Mouse (Mus musculus): ENCODE data around the gene Gosr1.
"Not testable (repeated sequence)": the region's sequence is repeated elsewhere in the genome, so short reads cannot be mapped to it uniquely, and the experiment has no call there.

Gosr1 gene

DNA sequence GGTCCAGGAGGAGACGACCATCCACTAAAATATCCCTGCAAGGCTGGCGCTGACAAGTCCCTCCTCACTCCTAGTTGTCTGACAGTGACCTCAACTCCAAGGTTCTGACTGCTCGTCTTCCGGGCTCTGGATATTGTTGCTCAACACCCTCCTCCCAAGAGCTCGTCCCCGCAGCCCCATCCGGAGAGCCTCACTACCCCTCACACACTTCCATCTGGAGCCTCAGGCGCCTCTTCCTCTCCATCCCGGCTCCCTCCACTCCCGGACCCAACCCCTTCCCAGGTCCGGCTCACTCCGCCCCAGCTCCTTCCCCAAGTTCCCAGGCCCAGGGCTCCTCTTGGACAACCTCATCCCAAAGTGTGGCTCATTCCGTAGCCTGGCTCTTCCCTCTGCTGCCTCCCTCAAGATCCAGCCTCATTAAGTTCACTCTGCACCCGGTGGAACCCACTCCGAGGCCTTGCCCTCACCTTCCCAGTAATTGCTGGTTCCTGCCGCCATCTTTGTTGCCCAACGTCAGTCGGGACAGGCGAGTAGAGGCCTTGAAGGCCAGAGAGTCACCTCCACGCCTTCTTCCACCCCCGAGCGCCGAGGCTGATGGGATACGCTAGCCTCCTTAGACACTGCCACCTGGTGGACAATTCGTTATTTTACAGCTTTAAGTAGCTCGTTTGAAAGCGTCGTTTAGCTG is at the start of gene Gosr1:
Gosr1 (minus strand) TSS at position 527 of the 688 bp plus-strand sequence.
- peak; percentile 91 to 94 for DNase-seq (ENCODE audit: low spot score in 2 of 2)

DNA sequence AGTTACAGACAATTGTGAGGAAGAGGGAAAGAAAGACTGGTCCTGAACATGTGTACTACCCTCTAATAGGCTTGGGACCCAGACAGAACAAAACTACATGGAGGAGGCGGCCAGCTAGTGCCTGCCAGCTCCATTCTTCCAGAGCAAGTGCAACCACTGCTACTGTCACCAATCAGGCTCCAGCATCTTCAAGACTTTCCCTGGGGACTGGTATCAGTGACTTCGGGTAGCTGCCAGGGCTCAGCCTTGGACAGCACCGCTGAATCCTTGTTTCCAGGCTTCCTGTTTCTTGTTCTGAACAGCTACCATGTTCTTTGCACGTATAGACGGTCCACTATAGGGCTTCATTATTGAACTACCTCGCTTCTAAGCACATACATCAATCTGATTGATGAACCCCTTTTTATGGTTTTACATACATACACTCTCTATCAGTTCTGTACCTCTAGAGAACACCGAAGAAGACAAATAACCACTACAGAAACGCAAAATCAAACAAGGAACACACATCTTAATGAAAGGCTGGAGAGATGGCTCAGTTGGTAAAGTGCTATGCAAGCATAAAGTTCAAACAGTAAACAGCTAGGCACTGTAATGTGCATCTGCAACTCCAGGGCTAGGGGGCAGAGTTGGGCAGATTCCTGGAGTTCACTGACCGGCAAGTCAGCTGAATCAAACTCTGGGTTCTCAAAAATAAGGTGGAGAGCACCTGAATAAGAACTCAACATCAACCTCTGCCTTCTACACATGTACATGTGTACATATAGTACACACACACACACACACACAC is 47.5 kb upstream of the Gosr1 start:
- DNase-seq (ENCODE audit: low spot score in 2 of 2): no peak

DNA sequence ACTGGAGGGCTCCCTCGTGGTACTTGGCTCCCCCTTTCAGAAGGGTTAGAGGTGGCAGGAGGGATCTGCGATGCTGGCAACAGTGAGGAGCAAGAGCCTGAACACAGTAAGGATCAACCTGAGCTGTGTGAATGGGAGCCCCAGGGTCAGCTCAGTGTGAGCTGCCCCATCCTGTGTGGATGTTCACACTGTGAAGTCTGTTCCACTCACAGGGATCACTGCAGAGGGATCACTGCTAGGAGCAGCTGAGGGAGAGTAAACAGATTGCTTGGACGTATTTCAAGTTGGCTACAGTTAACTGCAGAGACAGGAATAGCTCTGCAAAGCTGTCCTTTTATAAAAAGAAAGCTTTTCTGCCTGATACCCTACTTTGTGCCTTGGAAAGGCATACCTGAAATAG is 46.1 kb upstream of the Gosr1 start:
- DNase-seq (ENCODE audit: low spot score in 2 of 2): no peak

DNA sequence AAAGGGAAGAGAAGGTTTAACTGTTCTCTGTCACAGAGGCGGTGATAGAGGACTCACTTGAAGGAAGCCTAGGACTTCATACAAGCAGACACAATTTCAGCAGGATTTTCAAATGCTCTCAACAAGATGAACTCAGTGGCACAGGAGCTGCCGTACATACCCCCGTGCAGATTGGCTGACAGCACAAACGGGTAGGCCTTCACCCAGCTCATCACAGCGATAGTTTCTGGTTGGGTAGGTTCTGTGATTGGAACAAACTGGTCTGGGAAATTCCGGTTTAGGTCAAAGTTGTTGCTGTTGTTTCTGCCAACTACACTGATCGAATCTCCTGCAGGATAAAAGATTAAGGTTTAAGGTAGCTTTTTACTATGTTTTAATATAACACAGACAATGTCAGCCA is 45.2 kb upstream of the Gosr1 start:
- no peak for DNase-seq (ENCODE audit: low spot score in 2 of 2)

DNA sequence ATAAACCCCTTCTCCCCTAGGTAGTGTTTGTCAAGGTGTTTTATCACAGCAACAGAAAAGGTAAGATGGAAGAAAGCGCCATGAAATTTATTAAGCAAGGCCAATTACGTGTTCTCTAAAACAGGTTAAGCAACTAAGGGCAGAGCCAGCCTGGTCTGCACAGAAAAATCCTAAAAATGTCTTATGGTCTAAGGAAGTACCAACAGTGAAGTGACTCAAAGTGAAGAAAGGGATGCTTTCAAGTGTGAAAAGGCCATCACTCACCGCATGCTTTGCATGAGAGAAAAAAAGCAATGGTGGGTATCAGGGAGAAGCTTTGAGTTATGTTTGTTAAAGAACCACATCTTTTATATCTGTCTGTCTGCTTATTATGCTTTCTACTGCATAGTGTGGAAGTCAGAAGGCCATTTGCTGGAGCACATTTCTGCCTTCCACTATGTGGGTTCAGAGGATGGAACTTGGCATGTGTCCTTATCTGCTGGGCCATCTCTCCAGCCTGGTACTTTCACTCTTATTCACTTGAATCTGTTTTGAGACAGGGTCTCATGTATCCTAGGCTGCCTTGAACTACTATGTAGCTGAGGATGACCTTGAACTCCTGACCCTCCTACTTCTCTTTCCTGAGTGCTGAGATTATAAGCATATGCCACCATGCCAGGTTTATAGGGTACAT is 43.8 kb upstream of the Gosr1 start:
- no peak for DNase-seq (ENCODE audit: low spot score in 2 of 2)

DNA sequence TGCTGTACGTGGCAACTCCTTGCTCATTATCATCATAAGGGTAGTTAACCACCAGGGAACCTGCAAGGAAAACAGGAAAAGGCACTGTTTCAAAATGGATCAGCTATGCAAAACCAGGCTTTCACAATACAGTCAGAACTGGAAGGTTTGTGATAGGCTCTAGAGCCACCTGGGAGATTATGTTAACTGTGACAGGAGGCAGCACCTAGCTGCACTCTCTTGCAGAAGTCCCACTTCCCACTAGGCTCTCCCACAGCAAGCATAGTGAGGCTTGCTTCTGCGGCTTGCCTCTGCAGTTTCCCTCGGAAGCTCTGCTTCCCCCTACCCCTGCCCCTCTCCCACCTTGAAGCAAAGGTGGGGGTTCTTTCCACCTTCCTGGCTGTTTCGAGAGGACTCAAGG is 42.6 kb upstream of the Gosr1 start:
- DNase-seq (ENCODE audit: low spot score in 2 of 2): no peak

DNA sequence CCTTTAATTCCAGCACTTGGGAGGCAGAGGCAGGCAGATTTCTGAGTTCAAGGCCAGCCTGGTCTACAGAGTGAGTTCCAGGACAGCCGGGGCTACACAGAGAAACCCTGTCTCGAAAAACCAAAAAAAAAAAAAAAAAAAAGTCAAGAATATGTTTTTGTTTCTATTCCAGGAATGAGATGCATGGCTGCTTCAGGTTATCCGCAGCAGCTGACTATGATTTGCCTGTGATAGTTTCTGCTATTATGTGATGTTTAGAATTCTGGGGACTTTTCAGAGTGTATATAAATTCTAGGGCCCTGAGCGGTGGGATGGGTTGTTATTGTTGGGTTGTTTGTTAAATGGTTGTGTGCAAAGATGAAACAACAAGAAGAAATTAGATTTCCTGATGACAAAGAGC is 41.7 kb upstream of the Gosr1 start:
- not testable (repeated sequence) for DNase-seq (ENCODE audit: low spot score in 2 of 2)

DNA sequence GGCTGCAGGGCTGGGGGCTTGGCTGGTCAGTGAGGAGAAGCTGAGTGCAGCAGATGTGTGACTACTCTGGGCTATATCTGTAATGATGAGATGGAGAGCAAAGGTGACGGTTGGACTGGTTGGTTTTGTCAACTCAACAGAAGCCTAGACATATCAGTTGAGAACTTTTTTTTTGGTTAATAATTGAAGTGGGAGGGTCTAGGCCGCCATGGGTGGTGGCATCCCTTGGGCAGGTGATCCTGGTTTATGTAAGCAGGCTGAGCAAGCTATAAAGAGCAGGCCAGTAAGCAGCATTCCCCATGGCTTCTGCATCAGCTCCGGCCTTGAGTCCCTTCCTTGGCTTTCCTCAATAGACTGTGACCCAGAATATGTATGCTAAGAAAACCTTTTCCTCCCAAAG is 39.9 kb upstream of the Gosr1 start:
- DNase-seq (ENCODE audit: low spot score in 2 of 2): no peak

DNA sequence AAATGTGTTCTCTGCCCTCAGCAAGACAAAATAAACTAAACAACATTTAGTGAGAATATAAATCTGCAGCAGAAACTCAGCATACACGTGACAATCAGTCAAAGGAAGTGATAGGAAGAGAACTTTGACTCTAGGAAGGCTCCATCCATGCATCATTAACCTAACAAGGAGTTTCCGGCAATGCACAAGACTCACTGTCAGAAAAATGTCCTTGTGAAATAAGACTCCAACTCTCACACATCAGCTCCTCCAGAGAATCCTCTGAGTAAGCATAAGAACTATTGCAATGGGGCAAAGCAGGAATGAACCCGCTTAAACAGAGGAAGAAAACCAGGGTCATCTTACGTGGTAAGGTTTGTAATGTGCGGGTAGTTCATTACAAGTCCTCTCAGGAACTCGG is 33.9 kb upstream of the Gosr1 start:
- DNase-seq (ENCODE audit: low spot score in 2 of 2): no peak

DNA sequence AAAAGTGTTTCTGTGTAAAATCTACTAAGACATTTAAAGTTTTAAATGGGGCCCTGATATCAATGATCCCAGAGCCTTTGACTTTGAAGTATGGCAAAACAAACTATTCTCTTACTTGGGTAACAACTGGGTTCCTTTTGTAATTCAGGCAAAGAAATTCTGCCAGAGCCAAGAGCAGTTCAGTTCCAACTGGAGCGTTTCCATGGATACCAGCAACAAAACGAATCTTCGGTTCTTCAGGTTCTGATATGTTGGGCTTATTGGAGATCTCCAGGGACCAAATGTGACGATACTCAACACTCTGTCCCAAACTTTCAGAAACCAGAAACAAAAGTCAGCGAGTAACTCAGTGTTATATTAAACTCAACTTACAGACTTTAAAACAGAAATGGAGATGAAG is 31.9 kb upstream of the Gosr1 start:
- no peak for DNase-seq (ENCODE audit: low spot score in 2 of 2)

DNA sequence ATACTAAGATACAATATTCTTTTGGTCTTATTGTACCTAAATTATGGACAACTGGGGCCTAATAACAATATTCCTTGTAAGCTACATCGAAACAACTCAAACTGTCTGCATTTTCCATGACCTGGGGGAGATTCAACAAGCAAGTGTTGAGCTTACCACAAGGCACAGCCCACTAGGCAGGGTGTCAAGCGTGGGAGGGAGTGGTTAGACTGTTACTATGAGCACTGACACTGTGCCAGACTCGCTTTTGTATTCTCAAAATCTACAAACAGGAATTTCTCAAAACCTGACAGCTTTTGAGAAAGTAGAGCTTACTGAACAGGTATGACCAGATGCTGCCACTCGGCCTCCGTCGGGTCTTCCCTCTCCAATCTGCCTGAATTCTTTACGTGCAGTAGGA is 28.0 kb upstream of the Gosr1 start:
- DNase-seq (ENCODE audit: low spot score in 2 of 2): no peak

DNA sequence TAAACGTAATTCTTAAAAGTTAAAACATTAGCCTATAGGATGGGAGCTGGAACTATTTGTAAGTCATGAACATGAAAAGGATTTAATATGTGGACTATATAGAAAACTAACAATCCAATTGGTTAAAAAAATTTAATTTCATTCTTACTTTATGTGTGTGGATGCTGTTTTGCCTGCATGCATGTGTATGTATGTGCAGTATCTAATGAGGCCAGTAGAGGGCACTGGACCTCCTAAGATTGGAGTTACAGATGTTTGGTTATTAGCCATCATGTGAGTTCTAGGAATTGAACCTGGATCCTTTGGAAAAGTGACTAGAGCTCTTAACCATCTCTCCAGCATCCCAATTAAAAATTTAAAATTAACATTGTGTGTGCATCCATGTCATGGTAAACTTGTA is 25.9 kb upstream of the Gosr1 start:
- DNase-seq (ENCODE audit: low spot score in 2 of 2): peak; percentile 33 to 71

DNA sequence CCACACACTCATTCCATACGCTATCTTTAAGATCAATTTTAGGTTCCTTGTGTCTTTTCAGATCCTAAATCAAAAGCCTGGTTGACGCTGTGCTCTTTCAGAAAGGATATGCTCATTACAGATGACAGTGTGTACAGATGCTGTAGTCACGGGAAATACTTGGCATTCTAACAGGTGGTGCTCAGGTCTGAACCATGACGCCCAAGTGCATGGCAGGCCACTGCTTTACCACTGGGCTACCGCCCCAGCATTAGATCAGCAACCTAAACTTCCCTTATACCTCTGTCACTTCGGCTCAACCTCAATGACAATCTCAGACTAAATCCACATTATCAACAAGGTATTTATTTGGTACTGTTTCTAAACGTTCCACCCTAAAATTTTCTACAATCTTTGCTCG is 12.2 kb upstream of the Gosr1 start:
- no peak for DNase-seq (ENCODE audit: low spot score in 2 of 2)

DNA sequence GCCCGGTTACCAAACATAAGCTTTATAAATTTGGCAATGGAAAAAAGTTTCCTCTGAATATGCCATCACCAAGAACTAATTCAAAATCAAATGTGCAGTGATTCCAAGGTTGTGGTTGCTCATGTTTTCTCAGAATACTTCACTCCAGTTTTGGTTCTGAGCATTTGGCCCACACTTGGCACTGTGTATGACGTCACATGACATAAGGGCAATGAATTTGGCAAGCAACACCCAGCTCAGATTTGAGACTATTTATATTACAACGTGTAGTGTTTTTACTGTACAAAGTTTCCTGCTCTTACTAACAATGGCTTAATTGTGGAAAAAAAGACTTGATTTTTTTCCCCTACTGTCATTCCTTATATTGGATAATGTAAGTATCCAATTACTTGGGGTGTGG is 10.4 kb upstream of the Gosr1 start:
- no peak for DNase-seq (ENCODE audit: low spot score in 2 of 2)

DNA sequence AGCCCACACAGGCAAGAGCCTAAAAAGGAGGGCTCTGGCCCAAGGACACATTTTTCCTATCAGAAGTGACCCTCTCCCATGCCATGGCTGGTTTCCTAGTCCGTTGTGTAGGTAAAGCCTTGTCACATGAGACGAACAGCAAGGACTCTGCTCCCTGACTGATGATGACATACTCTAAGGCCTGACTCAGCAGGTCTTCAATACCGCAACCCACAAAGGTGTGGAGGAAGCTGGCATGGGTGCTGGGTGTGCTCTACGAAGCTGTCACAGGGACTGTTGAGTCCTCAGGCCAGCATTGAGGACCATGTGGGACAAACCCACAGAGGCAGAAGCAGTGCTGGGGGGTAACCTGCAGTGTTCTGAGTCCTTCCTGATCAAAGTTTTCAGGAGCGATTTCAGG is 7.2 kb upstream of the Gosr1 start:
- DNase-seq (ENCODE audit: low spot score in 2 of 2): no peak

DNA sequence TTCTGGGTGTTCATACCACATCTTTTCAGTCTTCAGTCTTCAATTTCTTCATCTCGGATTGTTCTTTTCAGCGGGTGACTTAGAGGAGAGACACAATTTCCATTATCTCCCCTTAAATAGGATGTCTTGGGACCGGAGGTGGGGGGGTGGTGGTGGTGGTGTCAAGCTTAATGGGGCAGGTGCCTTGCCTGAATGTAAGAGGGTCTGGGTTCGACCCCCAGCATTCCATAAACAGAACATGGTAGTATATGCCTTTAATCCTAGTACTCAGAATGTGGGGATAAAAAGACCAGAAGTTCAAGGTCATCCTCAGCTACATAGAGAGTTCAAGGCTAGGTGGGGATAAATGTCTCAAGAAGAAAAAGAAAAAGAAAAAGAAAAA is 353 bp upstream of the Gosr1 start:
- no peak for DNase-seq (ENCODE audit: low spot score in 2 of 2)

DNA sequence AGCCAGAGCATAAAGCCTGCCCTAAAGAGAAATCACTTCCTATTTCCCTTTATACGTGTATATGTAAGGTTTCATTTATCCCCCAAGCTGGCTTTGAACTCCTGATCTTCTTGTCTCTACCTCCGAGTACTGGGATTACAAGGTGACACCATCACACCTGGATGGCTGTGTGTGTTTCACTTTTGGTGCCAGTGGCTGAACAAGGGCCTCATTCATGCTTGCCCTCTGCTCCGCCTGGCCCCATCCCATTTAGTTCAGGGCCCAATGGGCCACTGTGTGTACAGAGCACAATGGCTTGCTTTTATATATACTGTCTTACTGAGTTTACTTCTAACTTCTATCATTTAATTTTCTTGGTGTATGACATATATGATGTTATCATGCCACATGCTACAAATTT is 11.1 kb downstream of the Gosr1 start:
- DNase-seq (ENCODE audit: low spot score in 2 of 2): no peak

DNA sequence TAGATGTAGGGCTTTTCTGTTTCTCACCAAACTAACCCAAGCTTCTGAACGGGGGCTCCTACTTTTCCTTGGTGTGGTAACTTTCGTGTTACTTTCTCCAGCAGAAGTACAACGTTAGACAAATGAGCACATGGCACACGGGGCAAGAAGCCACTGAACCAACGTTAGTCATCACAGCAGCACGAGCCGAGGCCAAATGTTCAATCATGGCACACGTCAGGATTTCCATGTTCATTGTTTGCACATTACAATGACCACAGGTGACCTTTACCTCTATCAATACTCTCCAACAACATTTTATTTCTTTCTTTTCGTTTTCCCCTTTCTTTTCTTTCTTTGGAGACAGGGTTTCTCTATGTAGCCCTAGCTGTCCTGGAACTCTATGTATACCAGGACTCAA is 14.6 kb downstream of the Gosr1 start:
- DNase-seq (ENCODE audit: low spot score in 2 of 2): no peak

DNA sequence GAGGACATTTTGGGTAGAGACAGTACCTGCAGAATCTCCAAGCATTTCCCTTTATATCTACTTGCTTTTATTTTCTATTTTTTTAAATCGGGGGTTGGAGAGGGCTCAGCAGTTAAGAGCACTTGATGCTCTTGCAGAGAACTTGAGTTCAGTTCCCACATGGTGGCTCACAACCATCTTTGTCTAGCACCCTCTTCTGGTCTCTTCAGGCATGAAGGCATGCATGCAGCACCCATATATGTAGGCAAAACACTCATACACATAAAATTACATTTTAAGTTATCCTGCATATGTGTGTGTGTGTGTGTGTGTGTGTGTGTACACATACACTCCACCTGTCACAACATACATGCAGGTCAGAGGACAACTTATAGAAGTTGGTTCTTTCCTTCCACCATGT is 17.5 kb downstream of the Gosr1 start:
- no peak for DNase-seq (ENCODE audit: low spot score in 2 of 2)

DNA sequence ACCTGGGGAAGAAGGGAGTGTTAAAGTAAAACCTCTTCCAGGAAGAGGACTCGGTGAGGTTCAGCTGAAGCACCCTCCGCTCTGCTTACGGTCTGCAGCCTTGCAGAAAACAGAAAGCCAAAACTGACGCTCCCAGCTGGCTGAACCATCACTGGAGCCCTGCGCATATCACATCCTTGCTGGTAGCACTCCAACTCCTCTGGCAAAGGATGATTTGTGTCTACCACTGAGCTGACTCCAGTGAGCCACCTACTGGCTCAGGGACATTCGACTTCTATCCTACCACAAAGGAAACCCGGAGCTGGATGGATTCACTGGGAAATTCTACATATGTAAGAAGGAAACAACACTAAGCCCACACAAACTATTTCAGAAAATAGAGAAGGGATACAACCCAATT is 18.8 kb downstream of the Gosr1 start:
- DNase-seq (ENCODE audit: low spot score in 2 of 2): no peak

DNA sequence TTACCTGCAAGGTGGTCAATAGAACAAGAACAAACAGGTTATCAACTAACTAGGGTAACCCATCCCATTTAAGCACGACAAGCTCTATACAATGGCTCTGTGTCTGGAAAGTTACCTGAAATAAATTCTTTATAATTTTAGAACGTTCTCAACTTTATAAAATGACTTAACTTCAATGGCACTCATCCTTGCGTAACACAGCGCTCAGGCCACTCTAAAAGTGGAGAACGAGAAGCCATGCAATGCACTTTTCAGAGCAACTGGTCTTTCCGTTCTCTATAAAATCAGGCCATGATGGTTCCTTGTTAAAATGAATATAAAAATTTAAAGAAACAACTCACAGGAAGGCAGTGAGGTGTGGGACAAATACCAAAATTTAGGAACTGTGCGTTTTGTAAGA is 20.9 kb downstream of the Gosr1 start:
- no peak for DNase-seq (ENCODE audit: low spot score in 2 of 2)

DNA sequence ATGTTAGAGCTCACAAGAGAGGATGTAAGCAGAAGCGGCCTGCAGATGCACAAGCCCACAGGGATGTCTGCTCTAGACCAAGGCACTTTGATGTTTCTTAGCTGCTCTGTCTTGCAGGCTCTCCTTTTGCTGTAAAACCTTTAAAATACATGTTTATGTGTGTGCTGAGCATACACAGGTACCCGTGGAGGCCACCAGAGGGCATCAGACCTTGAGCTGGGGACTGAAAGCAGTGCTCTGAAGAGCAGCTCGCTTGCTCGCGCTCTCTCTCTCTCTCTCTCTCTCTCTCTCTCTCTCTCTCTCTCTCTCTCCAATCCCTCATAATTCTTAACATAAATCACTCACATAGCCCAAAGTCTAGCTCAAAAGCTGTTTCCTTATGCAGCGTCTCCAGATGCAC is 24.3 kb downstream of the Gosr1 start:
- DNase-seq (ENCODE audit: low spot score in 2 of 2): no peak

DNA sequence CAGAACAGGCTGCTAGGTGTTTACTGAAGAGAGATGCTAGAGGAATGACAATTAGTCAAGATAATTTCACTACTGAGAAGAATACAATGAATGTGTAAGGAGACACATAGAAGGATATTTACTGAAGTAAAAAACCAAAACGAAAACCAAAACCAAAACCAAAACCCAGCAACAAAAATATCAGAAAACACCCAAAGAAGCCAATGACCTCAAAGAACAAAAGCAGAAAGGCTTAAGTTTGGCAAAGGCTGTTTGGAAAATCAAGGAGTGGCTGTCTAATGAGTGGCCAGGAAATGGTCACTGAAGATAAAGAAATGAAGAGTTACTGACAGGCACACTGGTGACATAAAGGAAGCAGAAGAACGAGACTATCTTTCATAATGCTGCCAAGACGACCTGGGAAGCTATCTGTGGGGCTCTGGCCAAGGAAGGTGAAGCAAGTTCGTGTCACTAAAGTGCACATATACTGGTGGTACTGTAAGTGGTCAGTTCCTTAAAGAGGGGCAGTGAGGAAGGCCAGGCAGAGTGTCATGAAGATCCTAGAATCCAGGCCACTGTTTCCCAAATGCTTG is 27.5 kb downstream of the Gosr1 start:
- no peak for DNase-seq (ENCODE audit: low spot score in 2 of 2)

Data from spleen, postnatal 4 days (tissue).